Mouse (Mus musculus): ENCODE measurements around the gene Dnpep. TPM values are rescaled to one million over a fixed set of nuclear protein-coding genes. Genes with fewer than 3 reads are reported as not detected.

Gene Dnpep
- polyA plus RNA-seq, 1 experiment: 87.0 TPM

GRCm38 (mm10) chr1:75293331-75293701 is 24.5 kb downstream of the Dnpep start:
- H3K4me1 ChIP-seq (ENCODE audit: control insufficient read depth, insufficient read depth, low read length): no peaks in the 10 kb centered on the region; the same call in 1 of the 2 replicates
- no peak overlapping the region for H3K27ac ChIP-seq (ENCODE audit: insufficient read depth, low read length)
- DNase-seq: no peak
- TF ChIP-seq CTCF (IDR thresholded peaks at IDR 0.05; ENCODE audit: borderline replicate concordance, insufficient read depth, low read depth, low read length) (no peak), POLR2A (IDR thresholded peaks at IDR 0.05; ENCODE audit: borderline replicate concordance, insufficient read depth, low read length) (no peak)
- no peak overlapping the region for H3K4me3 ChIP-seq (replicated peaks; ENCODE audit: insufficient read depth, low read depth, low read length)
- H3K27me3 ChIP-seq (ENCODE audit: control insufficient read depth, insufficient read depth, low read length): no peaks in the 10 kb centered on the region
- 92% methylated on average over 5 of the region's 5 CpGs for WGBS

- Histone ChIP-seq H3K4me3 (replicated peaks; ENCODE audit: insufficient read depth, low read depth, low read length) (no peak overlapping the region), H3K4me1 (ENCODE audit: control insufficient read depth, insufficient read depth, low read length) (no peaks in the 10 kb centered on the region; the same call in 1 of the 2 replicates), H3K27me3 (ENCODE audit: control insufficient read depth, insufficient read depth, low read length) (no peaks in the 10 kb centered on the region), H3K27ac (ENCODE audit: insufficient read depth, low read length) (no peak overlapping the region)
- WGBS: 54% methylated on average over 12 of the region's 12 CpGs
- DNase-seq: no peak
- TF ChIP-seq CTCF (IDR thresholded peaks at IDR 0.05; ENCODE audit: borderline replicate concordance, insufficient read depth, low read depth, low read length) (no peak), POLR2A (IDR thresholded peaks at IDR 0.05; ENCODE audit: borderline replicate concordance, insufficient read depth, low read length) (no peak)
These were observed 25.1 kb downstream of the Dnpep start for GRCm38 (mm10) chr1:75292476-75293330.

GRCm38 (mm10) chr1:75291321-75291720 is 26.5 kb downstream of the Dnpep start:
- 26% methylated on average over 8 of the region's 8 CpGs for WGBS
- H3K4me1 ChIP-seq (ENCODE audit: control insufficient read depth, insufficient read depth, low read length): no peaks in the 10 kb centered on the region; the same call in 1 of the 2 replicates
- DNase-seq: no peak
- no peaks in the 10 kb centered on the region for H3K27me3 ChIP-seq (ENCODE audit: control insufficient read depth, insufficient read depth, low read length)
- H3K27ac ChIP-seq (ENCODE audit: insufficient read depth, low read length): no peak overlapping the region
- TF ChIP-seq CTCF (IDR thresholded peaks at IDR 0.05; ENCODE audit: borderline replicate concordance, insufficient read depth, low read depth, low read length) (no peak), POLR2A (IDR thresholded peaks at IDR 0.05; ENCODE audit: borderline replicate concordance, insufficient read depth, low read length) (no peak)
- H3K4me3 ChIP-seq (replicated peaks; ENCODE audit: insufficient read depth, low read depth, low read length): no peak overlapping the region

- DNase-seq: peak; percentile 42 to 70
- peak; percentile 19; the same call in 1 of the 2 replicates for TF ChIP-seq CTCF (IDR thresholded peaks at IDR 0.05; ENCODE audit: borderline replicate concordance, insufficient read depth, low read depth, low read length)
- TF ChIP-seq POLR2A (IDR thresholded peaks at IDR 0.05; ENCODE audit: borderline replicate concordance, insufficient read depth, low read length): no peak
These were observed 27.2 kb downstream of the Dnpep start for GRCm38 (mm10) chr1:75290582-75290981.

GRCm38 (mm10) chr1:75289888-75290431 is 27.8 kb downstream of the Dnpep start:
- H3K27me3 ChIP-seq (ENCODE audit: control insufficient read depth, insufficient read depth, low read length): no peaks in the 10 kb centered on the region
- H3K4me3 ChIP-seq (replicated peaks; ENCODE audit: insufficient read depth, low read depth, low read length): no peak overlapping the region
- TF ChIP-seq CTCF (IDR thresholded peaks at IDR 0.05; ENCODE audit: borderline replicate concordance, insufficient read depth, low read depth, low read length) (no peak), POLR2A (IDR thresholded peaks at IDR 0.05; ENCODE audit: borderline replicate concordance, insufficient read depth, low read length) (no peak)
- H3K4me1 ChIP-seq (ENCODE audit: control insufficient read depth, insufficient read depth, low read length): no peaks in the 10 kb centered on the region; the same call in 1 of the 2 replicates
- no peak for DNase-seq
- no peak overlapping the region for H3K27ac ChIP-seq (ENCODE audit: insufficient read depth, low read length)
- WGBS: 57% methylated on average over 8 of the region's 8 CpGs

More at GRCm38 (mm10) chr1:75290582-75290981, 27.2 kb downstream of the Dnpep start:
- no peaks in the 10 kb centered on the region for H3K27me3 ChIP-seq (ENCODE audit: control insufficient read depth, insufficient read depth, low read length)
- H3K4me1 ChIP-seq (ENCODE audit: control insufficient read depth, insufficient read depth, low read length): no peaks in the 10 kb centered on the region; the same call in 1 of the 2 replicates
- no peak overlapping the region for H3K27ac ChIP-seq (ENCODE audit: insufficient read depth, low read length)
- H3K4me3 ChIP-seq (replicated peaks; ENCODE audit: insufficient read depth, low read depth, low read length): no peak overlapping the region

GRCm38 (mm10) chr1:75289376-75289775 is 28.4 kb downstream of the Dnpep start:
- Histone ChIP-seq H3K4me1 (ENCODE audit: control insufficient read depth, insufficient read depth, low read length) (no peaks in the 10 kb centered on the region; the same call in 1 of the 2 replicates), H3K27ac (ENCODE audit: insufficient read depth, low read length) (no peak overlapping the region), H3K27me3 (ENCODE audit: control insufficient read depth, insufficient read depth, low read length) (no peaks in the 10 kb centered on the region; the same call in 1 of the 2 replicates), H3K4me3 (replicated peaks; ENCODE audit: insufficient read depth, low read depth, low read length) (no peak overlapping the region)
- TF ChIP-seq POLR2A (IDR thresholded peaks at IDR 0.05; ENCODE audit: borderline replicate concordance, insufficient read depth, low read length) (no peak), CTCF (IDR thresholded peaks at IDR 0.05; ENCODE audit: borderline replicate concordance, insufficient read depth, low read depth, low read length) (no peak)
- DNase-seq: no peak
- 35% methylated on average over 7 of the region's 7 CpGs for WGBS

GRCm38 (mm10) chr1:75284911-75285310 is 32.9 kb downstream of the Dnpep start:
- Histone ChIP-seq H3K4me1 (ENCODE audit: control insufficient read depth, insufficient read depth, low read length) (no peaks in the 10 kb centered on the region), H3K4me3 (replicated peaks; ENCODE audit: insufficient read depth, low read depth, low read length) (no peak overlapping the region), H3K27ac (ENCODE audit: insufficient read depth, low read length) (no peak overlapping the region), H3K27me3 (ENCODE audit: control insufficient read depth, insufficient read depth, low read length) (no peaks in the 10 kb centered on the region; the same call in 1 of the 2 replicates)
- WGBS: 82% methylated on average over 7 of the region's 7 CpGs
- TF ChIP-seq POLR2A (IDR thresholded peaks at IDR 0.05; ENCODE audit: borderline replicate concordance, insufficient read depth, low read length): no peak
- no peak for TF ChIP-seq CTCF (IDR thresholded peaks at IDR 0.05; ENCODE audit: borderline replicate concordance, insufficient read depth, low read depth, low read length)
- DNase-seq: no peak

Data from cerebellum, adult 2 months (tissue).